Mouse (Mus musculus) ovary, adult 18-20 months (tissue): ENCODE measurements at regions not wholly inside any gene's neighbourhood (a gene's known extent, or its start where the extent isn't known, plus 50 kb on each side); places are given as distances from the start of the nearest gene placed in this dataset.

Experiments
- DNase-seq: peaks from one replicate; pipeline ENCODE4 v3.0.0; 2022; ENCODE audit warnings: low spot score, mixed read lengths

- no peak for DNase-seq
Measured at GRCm38 (mm10) chr6:51100341-51100740, 332.1 kb upstream of the Nfe2l3 start.

GRCm38 (mm10) chr6:51103236-51103635, 329.2 kb upstream of the Nfe2l3 start:
- DNase-seq: no peak

DNA sequence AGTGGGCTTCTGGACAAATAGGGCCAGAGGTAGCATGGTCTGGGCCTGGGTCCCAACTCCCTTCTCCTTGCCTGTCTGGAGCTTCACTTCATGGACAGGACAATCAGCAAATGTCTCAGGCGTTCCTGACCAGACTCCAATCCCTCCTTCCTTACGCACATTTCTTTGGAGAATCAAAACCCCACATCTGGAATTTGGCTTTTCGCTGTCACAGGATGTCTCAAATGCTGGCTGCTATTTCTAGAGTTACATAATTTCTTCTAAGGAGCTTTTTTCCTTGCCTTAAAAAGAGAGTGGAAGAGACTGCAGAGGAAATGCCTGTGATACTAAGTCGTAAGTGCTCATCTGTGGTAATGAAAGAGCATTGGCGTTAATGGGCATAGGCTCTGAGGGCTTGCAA, 328.1 kb upstream of the Nfe2l3 start:
- no peak for DNase-seq

DNA sequence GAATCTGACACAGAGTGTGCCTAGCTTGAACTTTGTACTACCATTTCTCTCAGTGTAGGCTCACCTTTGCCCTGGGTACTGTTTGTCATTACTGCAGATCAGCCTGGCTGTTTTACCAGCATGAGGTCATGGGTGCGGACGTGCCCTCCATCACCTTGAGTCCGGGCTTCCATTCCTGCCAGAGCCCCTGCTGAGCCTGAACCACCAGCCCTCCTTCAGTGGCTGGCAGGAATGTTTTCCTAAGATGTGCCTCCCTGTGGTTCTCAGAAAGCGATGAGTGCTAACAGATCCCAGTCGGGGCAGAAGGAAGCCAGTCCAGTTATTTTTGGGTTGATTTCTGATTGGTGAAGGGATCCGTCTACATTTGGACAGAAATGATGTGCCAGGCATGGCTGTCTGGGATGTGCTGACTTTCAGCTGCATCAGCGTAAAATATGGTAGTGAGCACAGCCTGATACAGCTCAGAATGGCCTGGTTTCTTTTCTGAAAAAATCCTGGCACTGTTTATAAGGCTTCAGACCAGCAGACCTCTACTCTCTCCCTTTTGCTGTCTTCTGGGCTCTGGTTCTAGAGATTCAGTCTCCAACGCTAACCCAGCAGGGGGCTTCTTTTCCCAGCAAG, 324.0 kb upstream of the Nfe2l3 start:
- DNase-seq: no peak

DNA sequence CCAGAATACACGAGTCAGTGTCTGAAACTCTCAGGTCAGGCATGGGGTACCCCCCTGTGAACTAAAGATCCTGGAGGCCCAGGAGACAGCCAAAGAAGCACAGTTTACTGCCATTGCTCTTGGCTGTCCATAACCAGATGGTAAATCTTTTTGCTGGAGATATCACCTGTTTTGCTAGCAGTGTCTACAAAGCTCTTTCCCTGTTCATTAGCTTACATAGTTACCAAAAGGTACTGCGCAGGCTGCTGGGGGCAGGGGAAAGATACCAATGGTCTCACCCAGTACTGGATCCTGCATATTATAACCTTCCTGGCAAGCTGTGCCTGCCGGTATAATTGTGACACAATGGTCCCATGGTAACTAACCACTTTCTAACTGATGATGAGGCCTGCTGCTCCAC, 321.9 kb upstream of the Nfe2l3 start:
- DNase-seq: no peak

GRCm38 (mm10) chr6:51114604-51115333, 317.7 kb upstream of the Nfe2l3 start:
- no peak for DNase-seq

GRCm38 (mm10) chr6:51118833-51119535, 313.5 kb upstream of the Nfe2l3 start:
- no peak for DNase-seq

GRCm38 (mm10) chr6:51119691-51120302, 312.7 kb upstream of the Nfe2l3 start:
- DNase-seq: no peak

DNA sequence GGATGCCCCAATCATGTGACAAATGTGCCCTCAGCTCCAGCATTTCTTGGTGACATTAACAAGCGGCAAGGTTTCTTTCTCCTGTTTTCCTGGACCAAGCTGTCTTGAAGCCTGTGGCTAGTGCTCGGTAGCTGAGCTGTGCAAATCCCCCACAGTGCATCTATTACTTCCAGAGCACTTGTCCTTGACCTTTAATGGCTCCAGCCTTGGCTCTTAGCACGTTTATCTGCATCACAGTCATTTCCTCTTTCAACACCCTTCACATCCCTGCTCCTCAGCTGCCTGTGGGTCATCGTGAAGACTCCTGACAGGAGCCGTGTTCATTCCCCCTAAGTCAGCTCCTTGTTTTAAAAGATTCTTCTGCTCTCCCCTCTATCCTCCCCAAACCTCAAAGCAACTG, 309.5 kb upstream of the Nfe2l3 start:
- DNase-seq: no peak

- DNase-seq: no peak
Measured at GRCm38 (mm10) chr6:51127851-51128250, 304.6 kb upstream of the Nfe2l3 start.

DNA sequence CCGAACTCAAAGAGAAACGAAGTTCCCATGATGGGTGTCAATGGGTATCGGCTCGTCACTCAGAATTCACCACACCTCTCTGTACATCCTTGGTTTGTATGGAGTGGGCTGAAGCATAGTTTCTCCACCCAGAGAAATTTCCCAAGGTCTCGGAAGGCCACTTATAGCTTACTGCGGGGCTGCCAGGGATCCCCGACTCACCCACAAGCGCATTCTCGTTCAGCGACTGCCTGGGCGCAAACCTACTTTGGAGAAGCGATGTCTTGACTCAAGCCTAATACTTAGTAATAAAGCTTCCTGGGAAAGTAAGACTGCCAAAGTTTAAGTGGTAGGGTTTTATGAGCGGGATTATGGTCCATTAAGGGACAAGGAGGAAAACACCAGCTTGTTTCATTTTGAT, 303.4 kb upstream of the Nfe2l3 start:
- DNase-seq: no peak

DNA sequence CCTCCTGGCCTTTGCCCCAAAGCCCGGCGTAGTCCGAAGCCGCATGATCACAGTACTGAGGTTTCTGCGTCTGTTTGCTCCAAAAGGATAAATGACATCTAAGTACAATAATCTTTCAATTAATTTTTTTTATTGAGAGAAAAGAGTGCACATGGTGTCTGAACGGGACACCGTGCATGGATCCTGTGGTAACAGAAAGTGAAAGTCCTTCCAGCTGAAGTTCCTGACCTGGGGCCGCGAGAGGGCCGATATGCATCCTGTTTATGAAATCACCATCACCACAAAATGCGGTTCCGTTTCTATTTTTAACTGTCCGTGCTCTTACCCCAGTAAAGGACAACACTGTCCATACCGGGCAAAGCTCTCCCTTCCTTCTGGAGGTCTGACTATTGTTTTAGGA, 302.9 kb upstream of the Nfe2l3 start:
- DNase-seq: no peak

GRCm38 (mm10) chr6:51144762-51145161, 287.7 kb upstream of the Nfe2l3 start:
- DNase-seq: no peak

DNA sequence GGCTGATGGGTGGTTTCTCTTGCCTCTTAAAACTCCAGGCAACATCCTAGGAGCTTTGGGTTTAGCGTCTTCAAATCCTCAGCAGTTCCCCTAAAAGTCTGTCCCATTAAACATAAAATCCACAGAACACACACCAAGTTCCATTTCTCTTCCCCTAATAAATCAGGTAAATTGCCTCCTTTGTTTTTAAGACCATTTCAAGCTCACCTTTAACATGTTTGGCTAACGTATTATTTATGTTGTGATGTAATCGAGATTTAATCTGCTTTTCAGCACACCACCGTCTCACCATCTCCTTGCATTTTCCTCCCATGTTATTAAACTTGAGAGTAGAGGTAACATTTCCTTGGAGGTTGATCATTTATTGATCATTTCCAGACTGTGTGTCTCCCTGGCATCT, 286.6 kb upstream of the Nfe2l3 start:
- DNase-seq: no peak

GRCm38 (mm10) chr6:51148821-51149220, 283.6 kb upstream of the Nfe2l3 start:
- DNase-seq: no peak

GRCm38 (mm10) chr6:51150066-51150465, 282.4 kb upstream of the Nfe2l3 start:
- no peak for DNase-seq

- DNase-seq: no peak
Measured at GRCm38 (mm10) chr6:51150486-51150885, 282.0 kb upstream of the Nfe2l3 start.

GRCm38 (mm10) chr6:51150916-51151315, 281.6 kb upstream of the Nfe2l3 start:
- DNase-seq: no peak

DNA sequence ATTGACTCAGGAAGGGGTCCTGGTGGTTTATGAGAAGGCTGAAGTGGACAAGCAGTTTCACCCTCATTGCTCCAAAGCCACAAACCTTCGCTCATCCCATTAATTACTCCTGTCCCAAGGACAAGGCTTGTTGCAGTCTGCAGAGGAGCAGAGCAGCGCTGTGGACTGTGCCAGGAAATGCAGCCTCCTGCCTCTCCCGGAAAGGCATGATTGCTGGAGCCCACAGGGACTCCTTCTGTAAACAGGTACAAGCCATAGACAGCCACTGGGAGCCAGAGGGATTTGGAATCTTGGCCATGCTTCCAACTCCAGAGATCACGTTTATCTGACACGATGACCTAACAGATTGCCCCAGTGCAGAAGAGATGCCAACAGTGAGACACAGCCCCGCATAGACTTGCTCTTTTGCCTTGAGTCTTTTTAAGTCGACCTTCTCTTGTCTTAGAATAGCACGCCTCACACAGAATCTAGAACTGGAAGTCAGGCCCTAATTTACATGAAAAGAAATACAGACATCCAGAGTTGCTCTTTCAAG, 275.6 kb upstream of the Nfe2l3 start:
- DNase-seq: no peak

- DNase-seq: no peak
Measured at GRCm38 (mm10) chr6:51161149-51161548, 271.3 kb upstream of the Nfe2l3 start.

- no peak for DNase-seq
Measured at GRCm38 (mm10) chr6:51162208-51163082, 270.0 kb upstream of the Nfe2l3 start.

GRCm38 (mm10) chr6:51163266-51163665, 269.2 kb upstream of the Nfe2l3 start:
- no peak for DNase-seq
